8 mouse cellular contexts compared by ENCODE assay signal in genomic region chr11:116489771-116490231, GRCm38 (mm10). TPM values are rescaled to one million over a fixed set of nuclear protein-coding genes. Genes with fewer than 3 reads are reported as not detected.
DNase-seq lines count a peak whose midpoint lies in the region; ATAC-seq and TF ChIP-seq lines count a peak whose summit lies in the region.

No protein-coding gene starts in this region.

- ATAC-seq in hindbrain, embryonic 14.5 days (ENCODE audit: low FRiP score), result peak; percentile 50
- ATAC-seq in midbrain, embryonic 14.5 days (ENCODE audit: low FRiP score, low TSS enrichment), result peak; percentile 62

- no peak for TF ChIP-seq CTCF in thymus, adult 2 months (IDR thresholded peaks at IDR 0.05; ENCODE audit: borderline replicate concordance, control insufficient read depth, extremely low read depth, insufficient read depth, low read length, poor library complexity)

- peaks cover 11% of the 10 kb centered on the region for H3K4me1 ChIP-seq in thymus, adult 2 months (replicated peaks; ENCODE audit: control insufficient read depth, insufficient read depth, low read length)
- peaks cover 13% of the 10 kb centered on the region for H3K4me1 ChIP-seq in hindbrain, embryonic 14.5 days (replicated peaks; ENCODE audit: control insufficient read depth, insufficient read depth, low read length)
- H3K4me1 ChIP-seq in midbrain, embryonic 14.5 days (ENCODE audit: control insufficient read depth, insufficient read depth, low read length), result peaks cover 16% of the 10 kb centered on the region

- peak overlapping the region; percentile 75 for H3K4me2 ChIP-seq in hindbrain, embryonic 14.5 days (replicated peaks)
- peak overlapping the region; percentile 81 for H3K4me2 ChIP-seq in midbrain, embryonic 14.5 days (ENCODE audit: low read length)

- no peak for TF ChIP-seq POLR2A in thymus, adult 2 months (IDR thresholded peaks at IDR 0.05; ENCODE audit: control insufficient read depth, extremely low read depth, insufficient read depth, low read length, poor library complexity)

- H3K9ac ChIP-seq in hindbrain, embryonic 14.5 days, result peak overlapping the region; percentile 97
- peak overlapping the region; percentile 94 for H3K9ac ChIP-seq in midbrain, embryonic 14.5 days (replicated peaks; ENCODE audit: low read length)

- H3K4me3 ChIP-seq in thymus, adult 2 months (ENCODE audit: control insufficient read depth, insufficient read depth, low read length), result peak overlapping the region; percentile 81
- peak overlapping the region; percentile 90 for H3K4me3 ChIP-seq in hindbrain, embryonic 14.5 days (replicated peaks; ENCODE audit: low read length)
- H3K4me3 ChIP-seq in midbrain, embryonic 14.5 days (replicated peaks; ENCODE audit: low read depth, low read length), result peak overlapping the region; percentile 97

- peak; percentile 36 for DNase-seq in cerebellum, adult 9-11 months
- no peak for DNase-seq in cerebellum, adult 9-10 months
- peak; percentile 41 for DNase-seq in thymus, adult 2 months
- no peak for DNase-seq in thymus, postnatal 25 days
- no peak for DNase-seq in hindbrain, embryonic 14.5 days (ENCODE audit: low spot score)
- no peak for DNase-seq in midbrain, embryonic 14.5 days
- no peak for DNase-seq in spleen, postnatal 4 days (ENCODE audit: low spot score in 2 of 2)
- DNase-seq in urinary bladder, postnatal 4 days (ENCODE audit: low spot score in 2 of 2), result no peak

- H3K36me3 ChIP-seq in thymus, adult 2 months (ENCODE audit: control insufficient read depth, insufficient read depth, low read length), result peaks cover 9% of the 10 kb centered on the region
- peaks cover 29% of the 10 kb centered on the region for H3K36me3 ChIP-seq in hindbrain, embryonic 14.5 days (replicated peaks; ENCODE audit: control insufficient read depth, insufficient read depth)
- H3K36me3 ChIP-seq in midbrain, embryonic 14.5 days (ENCODE audit: control insufficient read depth, insufficient read depth, low read length), result peaks cover 28% of the 10 kb centered on the region

- under 1% methylated on average over 39 of the region's 39 CpGs for WGBS in thymus, adult 2 months
- under 1% methylated on average over 27 of the region's 39 CpGs for WGBS in hindbrain, embryonic 14.5 days
- WGBS in midbrain, embryonic 14.5 days, result under 1% methylated on average over 39 of the region's 39 CpGs

- no peaks in the 10 kb centered on the region for H3K27me3 ChIP-seq in thymus, adult 2 months (ENCODE audit: control insufficient read depth, insufficient read depth, low read length)
- no peaks in the 10 kb centered on the region for H3K27me3 ChIP-seq in hindbrain, embryonic 14.5 days (ENCODE audit: control insufficient read depth, insufficient read depth, low read length)
- H3K27me3 ChIP-seq in midbrain, embryonic 14.5 days (ENCODE audit: control insufficient read depth, insufficient read depth, low read length), result no peaks in the 10 kb centered on the region

- H3K9me3 ChIP-seq in hindbrain, embryonic 14.5 days (ENCODE audit: control insufficient read depth, low read length), result no peaks in the 10 kb centered on the region
- H3K9me3 ChIP-seq in midbrain, embryonic 14.5 days (ENCODE audit: control insufficient read depth, low read length), result no peaks in the 10 kb centered on the region

- no peak overlapping the region for H3K27ac ChIP-seq in thymus, adult 2 months (ENCODE audit: control insufficient read depth, insufficient read depth, low read length)
- H3K27ac ChIP-seq in hindbrain, embryonic 14.5 days, result peak overlapping the region; percentile 91
- H3K27ac ChIP-seq in midbrain, embryonic 14.5 days (replicated peaks; ENCODE audit: low read depth, low read length), result peak overlapping the region; percentile 91

RNA-seq across cellular contexts. Expression of gene Prpsap1, which starts 4.2 kb away (rescaled TPM):
- 86.0 and 132 TPM in 2 replicates for polyA plus RNA-seq in thymus, adult 2 months (2012; rRNA removed)
- 162 and 173 TPM in 2 replicates for polyA plus RNA-seq in hindbrain, embryonic 14.5 days (2014; fragmentation: Nextera tagmentation; extraction: Ambion mirVana)
- polyA plus RNA-seq in midbrain, embryonic 14.5 days (2014; fragmentation: Nextera tagmentation; extraction: Ambion mirVana), result 171 and 174 TPM in 2 replicates

RNA-seq across cellular contexts. Expression of gene Qrich2, which starts 23.8 kb away (rescaled TPM):
- polyA plus RNA-seq in thymus, adult 2 months (2012; rRNA removed), result 0.19 and 0.24 TPM in 2 replicates
- polyA plus RNA-seq in hindbrain, embryonic 14.5 days (2014; fragmentation: Nextera tagmentation; extraction: Ambion mirVana), result 0.09 TPM in 1 of 2 replicates, not detected in the other
- polyA plus RNA-seq in midbrain, embryonic 14.5 days (2014; fragmentation: Nextera tagmentation; extraction: Ambion mirVana), result 0.09 TPM in 1 of 2 replicates, not detected in the other

RNA-seq across cellular contexts. Expression of gene Sphk1, which starts 40.9 kb away (rescaled TPM):
- polyA plus RNA-seq in thymus, adult 2 months (2012; rRNA removed), result 12.9 and 15.7 TPM in 2 replicates
- 4.0 and 4.1 TPM in 2 replicates for polyA plus RNA-seq in hindbrain, embryonic 14.5 days (2014; fragmentation: Nextera tagmentation; extraction: Ambion mirVana)
- polyA plus RNA-seq in midbrain, embryonic 14.5 days (2014; fragmentation: Nextera tagmentation; extraction: Ambion mirVana), result 5.4 and 6.0 TPM in 2 replicates

RNA-seq across cellular contexts. Expression of gene Ubald2, which starts 55.9 kb away (rescaled TPM):
- polyA plus RNA-seq in thymus, adult 2 months (2012; rRNA removed), result 558 and 566 TPM in 2 replicates
- polyA plus RNA-seq in hindbrain, embryonic 14.5 days (2014; fragmentation: Nextera tagmentation; extraction: Ambion mirVana), result 61.4 and 67.6 TPM in 2 replicates
- 77.5 and 87.8 TPM in 2 replicates for polyA plus RNA-seq in midbrain, embryonic 14.5 days (2014; fragmentation: Nextera tagmentation; extraction: Ambion mirVana)

Comparison
In these comparisons a context has a peak if more than half of its experiments do, and no peak if none do; other contexts are left out.
1. DNase-seq: peak in cerebellum, adult 9-11 months (single experiment) and thymus, adult 2 months (single experiment); none in cerebellum, adult 9-10 months (single experiment), thymus, postnatal 25 days (single experiment), hindbrain, embryonic 14.5 days (single experiment), midbrain, embryonic 14.5 days (single experiment), spleen, postnatal 4 days (0 of 2) and urinary bladder, postnatal 4 days (0 of 2).
2. Peak in every context shown above with its lines, with median percentiles within 50 percentile points of each other: H3K4me3 ChIP-seq.